Mouse (Mus musculus): ENCODE data around the gene Slfn14.
A peak's percentile ranks its signal among the peaks of the same experiment; 100 is the strongest.
"Not testable (repeated sequence)": the region's sequence is repeated elsewhere in the genome, so short reads cannot be mapped to it uniquely, and the experiment has no call there.

Slfn14 gene

DNA sequence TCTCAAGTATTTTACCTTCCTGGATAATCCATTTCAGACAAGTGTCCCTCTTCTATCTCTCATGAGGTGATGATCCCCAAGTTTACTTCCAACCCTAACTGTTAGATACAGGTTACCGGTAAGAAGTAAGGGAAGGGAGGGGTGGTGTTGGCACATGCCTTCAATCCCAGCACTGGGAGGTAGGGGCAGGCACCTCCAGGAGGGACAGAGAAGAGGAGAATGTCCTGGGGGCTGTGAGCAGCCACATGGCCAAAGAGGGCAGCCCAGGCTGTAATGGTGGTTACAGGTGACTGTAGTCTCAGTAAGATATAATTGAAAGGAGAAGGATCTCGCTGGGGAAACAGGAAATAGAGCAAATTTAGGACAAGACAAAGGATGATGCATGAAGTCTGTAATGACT is 4.4 kb downstream of the Slfn14 start:
- DNase-seq, result no peak

DNA sequence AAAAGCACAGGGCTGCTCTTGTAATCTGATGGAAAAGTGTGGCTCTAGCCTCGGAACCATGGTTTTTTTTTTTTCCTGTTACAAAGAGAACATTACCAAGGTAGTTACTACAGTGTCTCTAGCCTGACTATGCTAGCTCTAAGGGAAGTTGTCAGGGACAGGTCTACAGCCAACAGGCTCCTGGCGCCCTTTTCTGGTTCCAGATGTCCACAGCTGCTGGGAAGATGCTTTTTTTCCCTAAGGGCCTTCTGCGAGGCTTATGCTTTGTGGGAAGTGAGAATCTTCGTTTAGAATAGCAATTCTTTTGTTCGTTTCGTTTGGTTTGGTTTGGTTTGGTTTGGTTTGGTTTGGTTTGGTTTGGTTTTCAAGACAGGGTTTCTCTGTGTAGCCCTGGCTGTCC is 6.8 kb downstream of the Slfn14 start:
- no peak for DNase-seq

DNA sequence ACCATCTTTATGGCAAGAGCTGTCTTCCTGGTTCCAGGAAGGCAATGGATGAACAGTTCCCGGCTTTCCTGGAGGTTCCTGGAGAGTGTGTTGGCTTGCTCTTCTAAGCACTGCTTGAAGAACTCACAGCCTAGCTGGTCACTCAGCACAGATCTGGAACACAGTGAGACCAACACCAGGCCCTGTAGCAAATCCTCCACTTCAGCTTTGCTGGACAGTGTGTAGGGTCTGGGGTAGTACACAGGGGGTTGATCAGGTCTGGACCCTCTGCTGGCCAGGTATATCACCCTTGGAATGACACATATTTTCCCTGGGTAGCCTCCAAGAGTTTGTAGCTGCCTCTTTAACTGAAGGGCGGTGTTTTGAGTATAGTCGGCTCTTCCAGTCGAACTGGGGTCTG is 7.5 kb downstream of the Slfn14 start:
- no peak for DNase-seq

DNA sequence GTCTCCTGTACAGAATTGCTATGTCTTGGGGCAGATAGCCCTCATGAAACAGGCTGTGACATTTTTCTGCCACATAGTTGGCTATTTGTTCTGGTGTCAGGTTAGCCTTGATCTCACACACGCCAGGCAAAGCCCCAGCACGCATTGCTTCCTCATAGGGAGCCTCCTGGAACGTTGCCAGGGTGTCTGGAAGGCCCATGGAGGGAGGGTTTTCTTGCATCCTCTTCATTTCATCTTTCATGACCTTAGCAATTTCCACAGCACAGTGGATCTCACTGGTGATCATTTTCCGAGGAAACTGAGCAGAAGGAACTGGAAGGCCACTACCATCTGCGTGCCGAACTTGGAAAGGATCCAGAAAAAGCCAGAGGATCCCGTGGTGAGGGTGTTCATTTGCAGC is 10.3 kb downstream of the Slfn14 start:
- DNase-seq, result no peak

DNA sequence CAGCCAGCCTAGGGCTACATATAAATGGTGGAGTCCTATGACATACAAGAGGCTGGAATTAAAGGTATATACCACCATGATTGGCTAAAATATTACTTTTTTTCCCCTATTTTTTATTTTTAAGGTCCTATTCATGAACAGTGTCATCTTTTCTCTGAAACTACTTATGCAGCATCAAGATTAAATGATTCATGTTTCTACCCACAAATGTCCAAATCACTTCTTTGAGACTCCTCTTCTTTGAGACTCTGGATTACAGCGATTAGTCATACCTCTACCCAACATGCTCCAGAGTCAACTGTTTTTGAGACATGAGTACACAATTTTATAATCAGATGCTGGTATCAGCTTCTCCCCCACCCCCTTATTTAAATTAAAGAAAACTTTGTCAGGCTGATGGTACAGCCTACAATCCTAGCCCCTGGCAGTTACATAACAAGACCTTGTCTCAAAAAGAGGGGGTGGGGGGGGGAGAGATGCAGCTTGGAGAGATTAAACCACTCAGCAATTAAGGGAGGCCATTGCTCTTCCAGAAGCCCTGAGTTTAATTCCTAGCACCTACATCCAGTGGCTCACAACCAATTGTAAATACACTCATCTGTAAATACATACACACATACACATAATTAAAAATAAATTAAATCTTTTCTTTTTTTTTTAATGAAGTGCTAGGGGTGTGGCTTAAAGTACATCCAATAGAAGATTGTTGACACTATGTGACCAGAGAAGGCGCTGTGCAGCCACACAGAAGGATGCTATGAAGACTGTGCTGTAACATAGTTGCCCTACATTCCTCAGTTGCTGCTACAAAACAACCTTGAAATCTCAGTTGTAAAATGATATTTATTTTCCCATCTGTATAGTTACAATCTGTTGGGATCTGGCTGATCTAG is 14.3 kb downstream of the Slfn14 start:
- DNase-seq, result no peak

DNA sequence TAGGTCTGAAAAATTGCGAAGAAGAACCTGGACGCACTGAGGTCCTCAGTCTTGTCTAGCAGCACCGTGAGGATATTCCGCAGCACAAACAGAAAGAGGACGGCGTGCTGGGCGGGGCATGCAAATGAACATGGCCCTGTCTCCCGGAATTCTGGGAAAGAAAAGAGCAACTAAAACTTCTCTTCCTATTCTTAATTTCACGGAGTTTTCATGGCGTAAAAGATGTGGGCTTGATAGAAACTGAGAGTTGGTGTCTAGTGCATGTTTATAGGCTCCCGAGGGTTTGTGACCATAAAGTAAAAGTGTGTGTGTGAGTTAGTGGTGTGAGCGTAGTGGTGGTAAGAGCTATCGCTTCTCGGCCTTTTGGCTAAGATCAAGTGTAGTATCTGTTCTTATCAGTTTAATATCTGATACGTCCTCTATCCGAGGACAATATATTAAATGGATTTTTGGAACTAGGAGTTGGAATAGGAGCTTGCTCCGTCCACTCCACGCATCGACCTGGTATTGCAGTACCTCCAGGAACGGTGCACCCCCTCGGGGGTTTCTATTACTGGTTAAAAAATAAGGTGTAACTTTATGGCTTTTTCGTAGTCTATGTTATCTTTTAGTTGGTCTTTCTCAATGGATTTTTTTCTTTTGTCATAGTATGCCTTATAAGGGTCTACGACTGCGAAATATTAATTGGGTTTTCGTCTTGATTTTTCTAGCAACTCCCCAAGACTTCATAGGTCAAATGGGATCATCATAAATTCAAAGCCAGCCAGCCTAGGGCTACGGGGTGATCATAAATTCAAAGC is 15.2 kb downstream of the Slfn14 start:
- peak; percentile 79 for DNase-seq

DNA sequence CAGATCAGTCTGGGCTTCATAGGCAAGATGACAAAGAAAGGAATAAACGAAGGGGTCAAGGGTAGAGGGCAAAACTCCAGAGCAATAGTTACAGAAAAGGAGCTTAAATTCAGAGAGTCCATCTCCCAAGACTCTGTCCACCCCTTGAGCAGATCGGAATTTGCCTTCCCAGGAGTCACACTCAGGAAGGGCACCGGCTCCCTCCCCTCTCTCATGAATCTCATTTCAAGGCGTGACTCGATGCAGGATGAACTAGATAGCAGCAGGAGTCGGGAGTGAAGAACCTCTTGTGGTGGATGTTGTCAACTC is 15.7 kb downstream of the Slfn14 start:
- DNase-seq, result no peak

DNA sequence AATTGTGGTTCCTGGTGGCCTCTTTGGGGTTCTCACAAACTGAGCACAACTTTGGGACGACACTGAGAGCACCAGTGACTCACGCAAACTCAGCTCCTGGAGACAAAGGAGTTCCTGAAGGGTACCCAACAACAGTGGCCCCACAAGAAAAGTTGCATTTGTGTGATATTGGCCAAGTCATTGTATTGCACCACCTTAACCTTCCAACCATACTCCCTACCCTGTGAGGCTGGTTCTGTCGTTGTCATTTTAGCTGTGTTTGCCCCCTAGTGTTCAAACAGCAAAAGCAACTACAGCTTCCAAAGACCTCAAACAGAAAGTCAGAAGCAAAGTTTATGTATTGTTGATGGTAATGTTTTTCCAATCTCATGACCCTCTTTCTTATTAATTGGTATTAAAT is 23.4 kb downstream of the Slfn14 start:
- DNase-seq, result no peak

DNA sequence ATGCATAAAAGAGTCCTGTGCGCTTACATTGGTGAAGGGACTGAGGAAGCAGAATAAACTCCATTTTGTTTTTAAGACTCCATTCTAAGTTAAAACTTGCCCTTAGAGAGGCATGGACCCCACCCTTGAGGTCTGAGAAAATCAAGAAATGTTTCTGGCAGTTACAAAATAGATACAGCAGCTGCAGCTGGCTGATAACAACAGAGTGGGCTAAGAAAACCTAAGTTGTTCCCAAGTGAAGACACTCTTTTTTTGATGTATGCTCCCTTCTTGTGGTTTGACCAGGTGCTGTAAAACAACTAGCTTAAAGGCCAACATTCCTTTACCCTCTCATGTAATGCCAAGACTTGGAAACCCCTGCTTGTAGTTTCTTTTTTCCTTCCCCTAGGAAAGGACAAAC is 23.9 kb downstream of the Slfn14 start:
- no peak for DNase-seq

DNA sequence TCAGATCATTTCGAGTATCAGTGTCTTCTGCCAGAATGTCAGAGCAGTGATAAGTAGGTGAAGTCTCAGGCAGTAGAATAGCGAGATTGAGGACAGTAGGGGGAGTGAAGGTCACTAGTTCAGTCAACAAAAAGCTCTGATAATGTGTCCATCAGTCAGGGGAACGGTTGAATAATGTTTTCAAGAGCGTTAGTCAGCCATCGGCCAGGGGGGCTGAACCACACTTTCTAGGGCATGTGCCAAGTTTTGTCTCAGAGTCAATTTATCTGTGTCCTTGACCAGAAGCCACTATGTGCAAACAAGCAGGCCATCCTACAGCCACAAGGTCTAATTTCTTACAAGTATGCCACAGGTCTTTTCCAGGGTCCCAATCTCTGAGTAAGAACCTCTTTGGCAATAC is 29.3 kb downstream of the Slfn14 start:
- DNase-seq, result not testable (repeated sequence)

DNA sequence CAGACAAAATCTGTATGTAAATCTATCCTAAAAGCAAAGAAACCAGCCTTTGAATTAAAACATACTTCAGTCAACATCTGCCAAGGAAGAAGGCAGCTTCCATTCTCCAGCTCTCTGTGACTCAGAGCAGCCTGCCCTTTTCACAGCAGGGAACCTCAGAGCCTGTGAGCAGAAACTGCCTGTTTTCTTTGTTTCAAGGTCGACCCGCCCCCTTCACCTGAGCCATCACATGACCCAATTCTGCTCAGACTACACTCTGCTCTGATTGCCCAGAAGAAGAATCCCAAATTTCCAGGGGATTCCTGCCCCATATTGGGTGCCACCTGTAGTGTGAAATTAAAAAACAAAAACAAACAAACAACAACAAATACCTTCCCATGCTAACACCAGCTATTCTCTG is 46.7 kb downstream of the Slfn14 start:
- no peak for DNase-seq

DNA sequence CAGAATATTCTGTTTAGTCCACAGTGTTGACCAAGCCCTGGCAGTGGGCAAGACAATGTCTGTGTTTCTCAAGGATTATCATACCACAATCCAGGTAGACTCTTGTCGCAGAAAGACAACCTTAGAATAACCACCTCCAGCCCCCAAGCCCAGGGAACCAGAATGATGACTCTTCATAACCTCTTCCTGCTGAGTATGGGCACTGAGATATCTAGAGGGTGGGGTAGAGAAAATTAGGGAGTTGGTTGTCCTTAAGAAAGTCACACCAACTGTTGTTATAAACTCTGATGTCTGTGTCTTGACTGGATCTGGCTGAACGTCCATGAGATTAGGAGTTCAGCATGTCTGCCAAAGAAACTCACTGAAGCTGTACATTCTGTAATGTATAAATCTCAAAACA is 48.1 kb downstream of the Slfn14 start:
- DNase-seq, result no peak

DNA sequence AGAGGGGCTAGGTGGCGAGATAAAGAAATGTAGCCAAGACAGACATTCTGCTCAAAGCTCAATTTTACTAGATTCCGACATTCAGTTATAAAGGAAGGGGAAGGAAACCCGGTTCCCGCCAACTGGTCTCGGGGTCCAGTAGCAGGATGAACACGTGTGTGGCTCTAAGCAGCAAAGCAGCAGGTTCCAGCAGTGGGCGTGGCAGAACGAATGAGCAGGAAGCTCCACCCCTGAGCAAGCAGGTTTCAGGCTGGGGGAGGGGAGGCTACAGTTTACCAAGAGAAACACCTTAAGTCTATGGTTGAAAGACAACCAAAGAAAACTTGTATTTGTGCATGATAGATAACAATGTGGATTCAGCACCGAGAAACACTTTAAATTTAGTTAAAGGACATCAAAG is 49.1 kb downstream of the Slfn14 start:
- DNase-seq, result not testable (repeated sequence)

DNA sequence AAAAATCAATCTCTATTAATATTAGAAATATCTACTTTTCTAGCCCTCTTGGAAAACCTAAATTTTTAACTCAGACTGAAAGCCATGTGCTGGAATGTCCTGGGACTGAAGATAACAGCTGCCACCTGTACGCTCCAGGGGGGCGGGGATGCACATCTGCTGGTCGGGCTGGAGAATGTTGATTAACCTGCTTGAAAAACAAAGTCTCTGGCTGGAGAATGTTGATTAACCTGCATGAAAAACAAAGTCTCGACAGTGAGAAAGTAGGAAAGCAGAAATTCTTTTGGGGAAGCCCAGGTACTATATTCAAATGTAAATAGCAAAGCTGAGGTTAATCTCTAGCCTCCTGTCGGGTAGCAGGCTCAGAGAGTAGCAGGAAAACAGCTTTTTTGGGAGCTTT is 52.9 kb downstream of the Slfn14 start:
- not testable (repeated sequence) for DNase-seq

DNA sequence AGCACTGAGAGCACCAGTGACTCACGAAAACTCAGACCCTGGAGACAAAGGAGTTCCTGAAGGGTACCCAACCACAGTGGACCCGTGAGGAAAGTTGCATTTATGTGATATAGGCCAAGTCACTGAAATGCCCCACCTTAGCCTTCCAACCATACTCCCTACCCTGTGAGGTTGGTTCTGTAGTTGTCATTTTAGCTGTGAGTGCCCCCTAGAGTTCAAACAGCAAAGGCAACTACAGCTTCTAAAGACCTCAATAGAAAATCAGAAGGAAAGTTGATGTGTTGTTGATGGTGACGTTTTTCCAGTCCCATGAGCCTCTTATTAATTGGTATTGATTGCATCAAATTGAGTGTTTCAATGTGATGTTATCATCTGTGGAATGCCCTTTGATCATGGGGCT is 55.6 kb downstream of the Slfn14 start:
- no peak for DNase-seq

DNA sequence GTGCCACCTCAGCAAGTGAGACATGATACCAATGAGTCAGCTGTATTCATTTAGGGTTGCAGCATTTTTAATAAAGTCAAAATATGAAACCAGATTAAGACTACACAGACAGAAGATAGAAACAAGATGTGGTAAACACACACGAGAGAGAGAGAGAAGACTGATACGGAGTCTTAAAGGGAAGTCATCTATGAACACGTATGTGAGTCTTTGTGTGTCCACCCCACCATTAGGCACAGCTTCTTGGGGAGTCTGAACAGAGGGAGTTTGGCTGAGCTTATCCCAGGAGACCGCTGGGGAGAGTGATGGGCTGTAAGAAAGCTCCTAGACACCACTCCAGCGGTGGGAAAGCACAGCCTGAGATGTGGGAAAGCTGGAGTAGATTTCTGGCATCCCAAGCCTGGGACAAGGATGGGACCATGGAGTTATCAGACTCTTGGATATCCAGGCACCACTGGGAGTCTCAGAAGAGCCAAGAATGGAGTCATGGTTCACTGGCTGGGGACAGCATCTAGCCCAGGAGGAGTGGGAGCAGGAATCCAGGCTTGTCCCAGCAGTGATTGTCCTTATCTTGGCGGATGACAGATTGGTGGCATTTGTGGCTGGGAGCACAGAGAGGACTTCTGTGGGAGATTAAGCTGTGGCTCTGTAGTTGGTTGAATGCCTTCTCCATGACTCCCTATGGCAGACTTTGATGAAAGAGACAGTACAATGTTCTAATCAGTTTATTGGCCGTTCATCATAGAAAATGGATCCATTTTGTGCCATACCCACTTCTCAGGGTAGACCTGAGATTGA is 58.4 kb downstream of the Slfn14 start:
- no peak for DNase-seq

DNA sequence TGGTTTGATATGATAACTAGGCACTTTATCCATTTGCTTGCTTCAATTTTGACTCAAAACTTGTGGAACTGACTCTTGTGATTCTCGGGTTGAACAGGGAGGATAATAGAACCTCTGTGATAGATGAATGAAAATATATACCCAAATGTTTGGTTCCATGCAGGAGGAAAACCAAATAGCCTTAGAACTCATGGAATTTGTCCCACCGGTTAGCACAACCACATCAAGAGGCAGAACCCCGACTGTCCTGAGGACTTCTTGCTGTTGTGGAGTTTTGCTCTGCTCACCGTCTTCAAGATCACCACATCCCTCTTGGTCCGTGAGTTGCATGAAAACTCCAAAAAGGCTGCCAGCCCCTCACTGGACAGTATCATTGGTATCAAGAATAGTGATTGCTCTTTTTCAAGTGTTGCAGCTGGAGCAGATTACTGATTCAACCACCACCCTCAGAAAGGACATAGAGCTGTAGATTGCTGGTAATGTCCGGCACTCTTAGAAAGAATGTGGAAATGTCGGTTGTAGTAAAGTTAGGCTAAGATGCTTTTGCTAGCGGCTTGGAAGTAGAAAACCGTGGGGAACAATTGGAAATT is 61.1 kb downstream of the Slfn14 start:
- DNase-seq, result no peak
